In the genomic region with DNA sequence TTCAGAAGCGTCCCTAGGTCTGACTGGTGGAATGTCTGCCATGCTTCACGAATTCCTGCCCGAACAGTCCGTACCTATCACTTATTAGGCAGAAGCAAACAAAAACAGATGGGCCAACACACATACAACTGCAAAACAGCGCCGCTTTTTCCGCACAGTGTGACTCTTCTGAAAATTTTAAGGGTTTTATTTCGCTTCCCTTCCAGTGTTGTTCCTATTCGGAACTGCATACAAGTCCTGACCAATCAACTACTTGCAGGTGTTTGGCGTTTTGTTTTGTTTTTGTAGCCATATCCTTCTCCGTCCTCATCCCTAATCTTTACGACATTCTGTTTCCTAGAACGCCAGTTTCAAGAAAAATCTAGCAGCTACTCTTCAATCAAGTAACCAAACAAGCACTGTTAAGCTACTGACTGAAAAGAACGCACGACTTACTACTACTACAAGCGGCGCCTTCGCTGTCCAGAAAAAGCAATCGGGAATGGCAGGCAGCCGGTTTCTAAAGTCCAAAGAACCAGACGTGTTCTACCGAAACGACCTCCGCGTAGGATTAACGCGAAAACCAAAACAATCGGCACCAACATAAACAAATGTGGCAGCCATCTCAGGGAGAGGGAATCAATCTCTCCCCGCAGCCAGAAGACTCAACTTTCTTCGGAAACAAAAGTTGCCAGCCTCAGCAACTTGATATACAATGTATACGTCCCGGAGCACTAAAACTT, we compare ENCODE assay signal across 8 mouse cellular contexts. TPM values are rescaled to one million over a fixed set of nuclear protein-coding genes. Genes with fewer than 3 reads are reported as not detected.
A peak's percentile ranks its signal among the peaks of the same experiment; 100 is the strongest.
DNase-seq lines count a peak whose midpoint lies in the region; ATAC-seq lines count a peak whose summit lies in the region.

No protein-coding gene starts in this region.

- H3K4me2 ChIP-seq in kidney, embryonic 14.5 days (replicated peaks; ENCODE audit: low read depth, low read length): peak overlapping the region; percentile 83
- peak overlapping the region; percentile 72 for H3K4me2 ChIP-seq in lung, embryonic 16.5 days (ENCODE audit: low read depth, low read length)

- peak; percentile 27 to 49 for DNase-seq in B cell, adult 2 months
- peak; percentile 60 for DNase-seq in Muller cell, postnatal 12 days (ENCODE audit: inconsistent ontology term)
- DNase-seq in embryo, embryonic 11 days: peak; percentile 55
- peak; percentile 39 to 41 for DNase-seq in heart, adult 9 months (ENCODE audit: low spot score in 2 of 2)
- peak; percentile 38 for DNase-seq in ovary, postnatal 36 days (ENCODE audit: low spot score)

- peak overlapping the region; percentile 85 for H3K4me3 ChIP-seq in kidney, embryonic 14.5 days (ENCODE audit: low read length)
- H3K4me3 ChIP-seq in lung, embryonic 16.5 days (ENCODE audit: low read length): peak overlapping the region; percentile 94

- no peaks in the 10 kb centered on the region for H3K27me3 ChIP-seq in kidney, embryonic 14.5 days (ENCODE audit: control insufficient read depth, insufficient read depth, low read length)
- no peaks in the 10 kb centered on the region for H3K27me3 ChIP-seq in lung, embryonic 16.5 days (ENCODE audit: control insufficient read depth, insufficient read depth, low read depth, low read length)

- H3K9me3 ChIP-seq in kidney, embryonic 14.5 days (ENCODE audit: control insufficient read depth, low read length): no peaks in the 10 kb centered on the region
- no peaks in the 10 kb centered on the region for H3K9me3 ChIP-seq in lung, embryonic 16.5 days (ENCODE audit: control insufficient read depth, low read length)

- H3K9ac ChIP-seq in kidney, embryonic 14.5 days (ENCODE audit: low read depth, low read length): peak overlapping the region; percentile 100
- peak overlapping the region; percentile 100 for H3K9ac ChIP-seq in lung, embryonic 16.5 days (ENCODE audit: low read length)

- under 1% methylated on average over 32 of the region's 32 CpGs for WGBS in kidney, embryonic 14.5 days
- WGBS in lung, embryonic 16.5 days: under 1% methylated on average over 32 of the region's 32 CpGs

- peaks cover 18% of the 10 kb centered on the region for H3K4me1 ChIP-seq in kidney, embryonic 14.5 days (ENCODE audit: control insufficient read depth, insufficient read depth, low read length)
- H3K4me1 ChIP-seq in lung, embryonic 16.5 days (replicated peaks; ENCODE audit: control insufficient read depth, insufficient read depth, low read length): peaks cover 13% of the 10 kb centered on the region

- H3K27ac ChIP-seq in kidney, embryonic 14.5 days (ENCODE audit: low read depth, low read length): peak overlapping the region; percentile 100
- H3K27ac ChIP-seq in lung, embryonic 16.5 days (ENCODE audit: low read length): peak overlapping the region; percentile 100

- no peaks in the 10 kb centered on the region for H3K36me3 ChIP-seq in kidney, embryonic 14.5 days (ENCODE audit: control insufficient read depth, insufficient read depth, low read length)
- H3K36me3 ChIP-seq in lung, embryonic 16.5 days (ENCODE audit: control insufficient read depth, insufficient read depth, low read length): no peaks in the 10 kb centered on the region

- ATAC-seq in kidney, embryonic 14.5 days (ENCODE audit: low FRiP score, low TSS enrichment): no peak
- no peak for ATAC-seq in lung, embryonic 16.5 days (ENCODE audit: low read depth)
- ATAC-seq in monocyte, adult 5-6 weeks (replicated peaks; ENCODE audit: insufficient number of reproducible peaks, low FRiP score, low TSS enrichment, poor library complexity, severe bottlenecking): no peak

RNA-seq across cellular contexts. Expression of a gene that starts 0.9 kb away (rescaled TPM):
- polyA plus RNA-seq in kidney, embryonic 14.5 days (2014; fragmentation: Nextera tagmentation; extraction: Ambion mirVana): 28.9 and 39.5 TPM in 2 replicates
- polyA plus RNA-seq in lung, embryonic 16.5 days (2015; fragmentation: Nextera tagmentation; extraction: Ambion mirVana): 16.8 and 17.2 TPM in 2 replicates
- total RNA-seq in monocyte, adult 5-6 weeks (2017): 155 to 190 TPM (median 167 TPM) in 3 replicates
